Mouse (Mus musculus) cerebellum, adult 2 months (tissue): ENCODE measurements around the gene Dkk3.

ENCODE experiments used
- CTCF ChIP-seq: fragments of 200-500 bp; IDR thresholded peaks from 2 replicates; pipeline ENCODE4 v1.5.1; 2011; ENCODE audit warnings: low read depth, mild to moderate bottlenecking, control low read depth, low read length, moderate library complexity, borderline replicate concordance; ENCODE audit not compliant: insufficient read depth
- POLR2A ChIP-seq: fragments of 200-500 bp; IDR thresholded peaks from 2 replicates; pipeline ENCODE4 v1.6.1; 2011; ENCODE audit warnings: low read length, control low read depth, borderline replicate concordance; ENCODE audit not compliant: insufficient read depth

DNA sequence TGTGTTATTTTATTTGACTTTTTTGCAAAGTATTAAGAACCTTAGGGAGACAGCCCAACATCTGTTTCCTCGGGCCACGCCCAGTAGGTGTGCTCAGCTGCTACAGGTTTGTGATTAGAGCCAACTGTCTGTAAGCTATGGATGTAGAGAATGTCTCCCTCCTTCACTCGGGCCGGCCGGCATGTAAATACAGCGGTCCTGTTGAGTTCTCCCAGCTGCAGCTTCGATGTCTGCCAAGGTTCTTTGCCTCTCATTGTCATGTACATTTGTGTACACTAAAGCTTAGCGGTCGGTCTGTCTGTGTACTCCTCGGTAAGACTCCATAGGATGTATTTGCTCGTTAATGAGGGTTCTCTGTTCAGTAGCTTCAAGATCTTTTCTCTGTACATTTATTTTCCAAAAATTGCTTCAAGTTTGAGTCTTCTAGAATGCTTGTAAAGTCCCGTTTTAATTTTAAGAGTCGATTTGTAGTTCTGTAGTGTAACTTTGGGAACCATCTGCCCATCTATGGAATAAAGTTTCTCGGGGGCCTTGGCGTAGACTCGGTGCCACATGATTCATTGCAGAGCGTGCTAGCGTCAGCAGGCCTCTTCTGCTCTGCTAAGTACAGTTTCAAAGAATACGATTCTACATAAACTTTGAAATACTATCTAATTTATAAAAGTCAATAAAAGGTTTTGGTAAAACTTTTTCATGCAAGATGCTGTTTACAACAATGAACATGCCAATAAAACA lies 48.1 kb downstream of the Dkk3 start:
- TF ChIP-seq CTCF = no peak
- no peak for TF ChIP-seq POLR2A
